Mouse (Mus musculus) embryo, embryonic 11 days (tissue): Measurements from ENCODE around the gene Dysf.

Experiments
- DNase-seq: peaks from one replicate; pipeline ENCODE4 v3.0.0-alpha.2; 2015

Dysf gene

DNA sequence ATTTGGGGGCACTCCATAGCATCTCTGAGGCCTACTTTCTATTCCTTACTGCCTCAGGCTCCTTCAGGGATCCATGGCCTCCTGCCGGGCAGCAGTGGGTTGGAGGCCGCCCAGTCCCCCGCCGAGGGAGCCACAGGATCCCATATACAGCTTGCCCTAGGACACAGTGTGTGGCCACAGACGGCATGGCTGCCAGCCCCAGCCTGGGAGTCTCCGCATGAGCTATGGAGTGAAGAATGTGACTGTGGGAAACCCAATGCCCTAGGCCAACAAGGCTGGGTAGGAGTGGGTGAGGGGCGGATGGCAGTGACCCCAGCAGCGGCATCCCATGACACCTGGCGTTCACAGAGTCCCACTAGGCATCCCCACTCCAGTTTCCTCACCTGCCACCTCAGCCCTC, 116.2 kb downstream of the Dysf start:
- no peak for DNase-seq

GRCm38 (mm10) chr6:84125101-84125500, 116.7 kb downstream of the Dysf start:
- DNase-seq: no peak

- no peak for DNase-seq
Measured at GRCm38 (mm10) chr6:84128229-84128628, 119.8 kb downstream of the Dysf start.

DNA sequence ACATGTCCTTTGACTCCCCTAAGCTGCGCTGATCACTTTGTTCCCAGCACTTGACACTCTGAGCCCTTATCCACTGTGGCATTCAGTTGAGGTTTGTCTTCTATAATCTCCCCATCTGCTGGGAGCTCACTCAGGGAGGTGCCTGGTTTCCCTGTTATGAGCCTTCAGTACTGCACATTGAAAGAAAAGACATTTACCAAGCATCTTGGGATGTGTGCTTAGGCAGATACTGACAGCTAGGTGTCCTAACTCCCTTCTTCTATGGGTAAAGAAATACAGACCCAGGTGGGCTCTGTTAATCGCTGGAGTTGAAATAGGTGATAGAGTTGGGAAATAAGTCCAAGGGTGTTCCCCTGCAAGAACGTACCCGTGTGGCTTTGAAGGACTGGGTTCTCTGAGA, 122.5 kb downstream of the Dysf start:
- no peak for DNase-seq

GRCm38 (mm10) chr6:84131539-84131938, 123.1 kb downstream of the Dysf start:
- no peak for DNase-seq

DNA sequence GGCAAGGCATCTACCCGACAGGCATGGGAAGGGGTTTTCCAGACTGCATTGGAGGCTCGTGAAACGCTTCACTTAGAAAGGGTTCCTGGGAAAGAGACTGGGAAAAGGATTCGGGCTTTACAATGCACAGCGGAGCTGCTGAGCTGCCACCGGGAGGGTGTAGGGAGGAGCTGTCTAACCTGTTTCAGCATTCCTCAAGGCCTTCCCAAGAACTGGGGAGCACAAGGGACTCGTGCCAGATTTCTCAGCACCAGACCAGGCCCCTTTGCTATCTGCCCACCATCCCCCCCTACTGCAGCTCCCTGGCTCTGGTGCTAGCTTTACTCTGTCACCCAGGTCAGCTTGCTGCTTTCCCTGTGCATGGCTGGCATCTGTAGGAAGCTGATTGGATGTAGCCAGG, 124.7 kb downstream of the Dysf start:
- no peak for DNase-seq

DNA sequence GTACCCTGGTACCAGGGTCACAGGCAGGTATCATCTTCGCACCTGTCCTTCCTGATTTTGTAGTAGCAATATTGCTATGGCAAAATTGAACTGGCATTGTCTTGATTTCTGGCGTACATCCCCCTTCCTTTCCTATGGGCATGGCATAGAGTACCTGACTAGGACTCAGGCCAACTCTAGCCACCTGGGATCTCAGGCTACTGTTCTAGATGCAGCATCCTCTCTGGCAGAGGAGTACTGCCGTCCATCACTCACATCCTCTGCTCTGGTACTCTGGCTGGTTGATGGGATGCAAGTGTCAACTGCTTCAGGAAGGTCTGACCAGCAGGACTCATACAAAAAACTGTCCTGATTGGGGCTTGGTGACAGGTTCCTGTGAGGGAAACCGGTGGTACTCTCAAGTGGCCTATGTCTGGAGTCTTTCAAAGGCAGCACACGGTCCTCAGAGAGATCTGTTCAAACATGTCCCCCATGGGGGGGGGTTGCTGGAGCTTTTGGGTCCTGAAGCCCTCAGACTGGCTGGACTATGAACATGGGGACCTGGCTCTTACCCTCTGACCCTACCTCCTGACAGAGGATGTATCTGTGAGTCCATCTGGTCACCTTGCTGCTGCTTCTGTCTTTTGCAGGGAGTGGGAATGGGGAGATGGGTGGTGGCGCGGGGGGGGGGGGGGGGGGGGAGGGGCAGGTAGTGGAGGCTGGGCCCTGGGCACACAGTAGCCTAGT, 125.8 kb downstream of the Dysf start:
- DNase-seq: no peak

GRCm38 (mm10) chr6:84134722-84135394, 126.5 kb downstream of the Dysf start:
- peak; percentile 71 for DNase-seq

GRCm38 (mm10) chr6:84135709-84136108, 127.3 kb downstream of the Dysf start:
- no peak for DNase-seq

GRCm38 (mm10) chr6:84136345-84136744, 128.0 kb downstream of the Dysf start:
- no peak for DNase-seq

GRCm38 (mm10) chr6:84139932-84140331, 131.5 kb downstream of the Dysf start:
- DNase-seq: no peak

- DNase-seq: no peak
Measured at GRCm38 (mm10) chr6:84142481-84142880, 134.1 kb downstream of the Dysf start.

- DNase-seq: no peak
Measured at GRCm38 (mm10) chr6:84143328-84143727, 134.9 kb downstream of the Dysf start.

GRCm38 (mm10) chr6:84144393-84144792, 136.0 kb downstream of the Dysf start:
- no peak for DNase-seq

DNA sequence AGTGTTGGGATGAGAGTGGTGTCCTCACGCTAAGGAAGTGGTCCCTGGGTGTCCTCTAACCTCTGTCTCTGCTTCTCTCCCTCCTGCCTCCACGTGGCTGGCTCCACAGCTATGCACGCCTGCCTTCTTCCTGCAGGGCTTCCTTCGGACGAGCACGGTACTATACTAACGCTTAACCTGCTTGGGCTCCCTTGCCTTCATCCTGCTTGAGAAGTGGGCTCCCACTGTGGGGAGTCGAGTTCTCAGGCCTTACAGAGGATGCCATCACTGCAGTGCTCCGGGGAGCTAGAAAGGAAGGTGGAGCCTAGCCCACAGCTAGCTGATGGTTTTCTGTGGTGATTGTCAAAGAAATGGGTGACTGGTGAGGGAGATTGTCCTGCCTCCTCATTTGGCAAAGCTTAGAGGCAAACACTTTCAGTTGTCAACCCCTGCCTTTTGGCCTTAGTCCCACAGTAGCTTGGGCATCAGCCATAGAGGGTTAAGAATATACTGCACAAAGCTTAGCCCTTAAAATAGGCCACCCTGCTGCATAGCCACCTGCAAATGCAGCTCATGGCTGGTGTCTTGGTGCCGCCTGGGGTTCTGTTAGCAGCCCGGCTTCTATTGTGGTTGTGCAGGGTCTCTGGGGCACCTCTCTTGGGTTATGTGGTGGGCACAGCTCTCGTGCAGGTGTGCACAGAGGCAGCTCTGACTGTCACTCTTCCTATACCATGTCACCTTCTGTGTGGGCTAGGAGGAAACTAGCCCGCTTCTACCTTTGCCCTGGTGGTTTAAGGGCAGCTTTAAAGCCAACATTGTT, 139.0 kb downstream of the Dysf start:
- DNase-seq: no peak

DNA sequence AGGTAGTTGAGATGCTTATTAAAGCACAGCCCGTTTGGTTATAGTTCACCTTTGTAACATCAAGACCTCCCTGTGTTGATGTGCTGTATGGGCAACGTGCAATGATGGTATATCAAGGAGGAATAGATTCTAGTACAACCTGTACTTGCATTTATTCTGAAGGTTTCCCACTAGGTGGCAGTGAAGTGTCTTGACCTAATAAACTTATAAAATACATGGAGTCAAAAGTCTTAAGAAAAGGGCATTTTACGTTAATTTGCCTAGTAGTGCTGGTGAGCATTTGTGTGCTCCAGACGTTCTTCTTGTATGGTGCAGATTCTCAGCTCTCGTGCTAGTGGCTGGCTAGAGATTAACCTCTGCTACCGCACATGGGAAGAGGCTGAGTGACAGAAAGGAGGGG, 140.1 kb downstream of the Dysf start:
- DNase-seq: peak; percentile 53

- DNase-seq: no peak
Measured at GRCm38 (mm10) chr6:84154508-84154907, 146.1 kb downstream of the Dysf start.

GRCm38 (mm10) chr6:84155765-84156164, 147.4 kb downstream of the Dysf start:
- no peak for DNase-seq

- no peak for DNase-seq
Measured at GRCm38 (mm10) chr6:84156481-84157025, 148.2 kb downstream of the Dysf start.

DNA sequence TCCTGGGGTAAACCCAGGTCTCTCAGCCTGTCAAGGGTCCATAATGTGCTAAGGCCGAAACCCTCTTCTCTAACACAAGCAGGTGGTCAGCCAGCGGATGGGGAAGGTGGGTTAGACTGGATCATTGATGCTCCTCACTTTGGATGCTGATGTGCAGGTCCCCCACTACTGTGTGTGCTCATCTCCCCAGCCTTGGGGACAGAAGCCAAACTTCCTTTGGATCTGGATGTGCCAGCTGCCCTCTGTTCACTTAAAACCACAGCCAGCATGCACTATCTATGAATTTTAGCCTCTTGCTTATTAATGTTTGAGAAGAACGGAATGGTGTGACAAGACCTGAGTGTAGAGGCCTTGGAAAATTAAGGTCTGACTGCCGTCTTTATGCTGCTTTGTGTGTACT, 150.7 kb downstream of the Dysf start:
- no peak for DNase-seq

GRCm38 (mm10) chr6:84167612-84168011, 159.2 kb downstream of the Dysf start:
- no peak for DNase-seq

- DNase-seq: no peak
Measured at GRCm38 (mm10) chr6:84168571-84168970, 160.2 kb downstream of the Dysf start.

- no peak for DNase-seq
Measured at GRCm38 (mm10) chr6:84173626-84174025, 165.2 kb downstream of the Dysf start.
